Mouse (Mus musculus): ENCODE measurements around the gene Col8a1.

Col8a1 gene

GRCm38 (mm10) chr16:57754526-57755125 is at the start of gene Col8a1:
Col8a1 (minus strand) TSS chr16:57754737.
- DNase-seq (ENCODE audit: low spot score) = no peak

DNA sequence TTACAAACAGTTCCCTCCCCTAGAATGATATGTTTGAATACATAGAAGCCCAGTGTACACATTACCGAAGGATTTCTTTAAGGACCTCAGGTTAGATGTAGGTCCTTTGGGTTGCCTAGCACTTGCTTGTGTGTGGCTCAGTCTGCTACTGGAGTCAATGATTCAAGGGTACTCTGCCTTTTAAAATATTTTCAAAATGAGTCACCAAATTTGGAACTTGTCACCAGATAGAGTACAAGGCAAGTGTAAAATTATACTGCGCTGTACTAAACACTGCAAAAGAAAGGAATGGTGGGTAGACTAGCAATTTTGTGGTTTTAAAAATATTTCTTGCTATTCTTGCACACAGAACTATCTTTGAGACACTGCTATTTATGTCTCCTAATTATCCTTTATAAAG is 47.3 kb upstream of the Col8a1 start:
- no peak for DNase-seq (ENCODE audit: low spot score)

DNA sequence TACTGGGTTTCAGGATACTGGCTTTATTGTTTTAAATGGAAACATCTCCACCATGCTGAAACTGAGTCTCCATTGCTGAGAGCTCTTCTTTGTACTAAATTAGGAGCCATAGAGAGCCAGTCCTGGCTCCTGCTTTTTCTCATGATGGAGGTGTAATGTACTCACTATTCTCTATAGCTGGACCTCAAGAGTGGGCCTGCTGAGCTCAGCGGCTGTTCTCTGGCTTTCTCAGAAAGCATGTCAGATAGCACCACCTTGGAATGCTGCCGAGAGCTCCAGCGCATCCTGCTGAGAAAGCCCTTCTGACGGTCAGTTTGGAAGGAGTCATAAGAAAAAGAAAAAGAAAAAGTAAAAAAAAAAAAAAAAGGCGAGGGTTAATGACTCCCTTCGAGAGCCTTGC is 41.8 kb upstream of the Col8a1 start:
- no peak for DNase-seq (ENCODE audit: low spot score)

DNA sequence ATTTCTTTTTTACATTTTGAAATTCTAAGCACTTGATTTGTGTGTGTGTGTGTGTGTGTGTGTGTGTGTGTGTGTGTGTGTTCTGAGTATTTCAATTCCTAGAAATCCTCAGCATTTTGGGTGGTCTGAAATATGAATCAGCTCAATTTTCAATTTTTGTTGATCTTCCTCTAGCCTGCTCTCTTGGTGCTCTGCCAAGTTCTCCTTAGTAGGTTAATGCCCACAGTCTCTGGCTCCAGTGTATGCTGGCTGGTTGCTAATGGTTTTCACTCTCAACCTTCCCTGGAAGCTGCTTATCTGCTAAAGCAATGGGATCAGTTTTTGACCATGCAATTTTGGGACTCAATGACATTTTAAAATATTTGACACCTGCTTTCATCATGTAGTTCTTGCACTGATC is 24.5 kb upstream of the Col8a1 start:
- no peak for DNase-seq (ENCODE audit: low spot score)

GRCm38 (mm10) chr16:57765615-57766014 is 11.1 kb upstream of the Col8a1 start:
- DNase-seq (ENCODE audit: low spot score) = no peak

DNA sequence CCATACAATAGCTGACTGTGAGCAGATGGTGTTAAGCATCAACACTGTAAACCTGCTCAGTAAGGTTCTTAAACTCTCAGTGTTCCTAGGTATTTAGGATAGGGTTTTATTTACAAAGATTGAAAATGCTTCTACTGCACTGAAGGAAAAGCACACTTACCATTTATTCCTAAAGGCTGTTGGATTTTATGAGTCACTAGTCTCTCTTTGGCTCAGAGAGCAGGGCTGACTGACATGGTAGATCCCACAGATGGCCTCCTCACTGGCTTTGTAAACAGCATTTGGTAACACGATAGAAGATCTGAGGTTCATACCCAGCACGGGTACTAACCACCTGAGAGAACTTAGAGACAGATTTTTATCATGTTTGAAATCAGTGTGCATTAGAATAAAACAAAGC is 5.3 kb upstream of the Col8a1 start:
- no peak for DNase-seq (ENCODE audit: low spot score)

DNA sequence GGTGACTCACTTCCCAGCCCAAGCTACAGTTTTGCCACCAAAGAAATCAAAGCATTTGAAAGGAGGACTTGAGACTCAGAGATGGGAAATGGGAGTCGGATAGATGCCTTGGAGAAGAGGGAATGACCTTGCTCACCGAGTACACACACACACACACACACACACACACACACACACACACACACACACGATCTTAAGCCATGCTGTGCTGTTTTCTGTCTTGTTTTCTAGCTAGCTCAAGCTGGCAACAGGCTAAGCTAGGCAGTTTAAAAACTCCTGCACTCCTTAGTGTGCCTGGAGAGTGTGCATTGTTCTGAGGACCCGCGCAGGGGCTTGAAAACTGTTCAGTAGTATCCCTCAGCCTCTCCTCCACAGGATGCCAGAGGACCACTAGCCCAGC is 1.2 kb upstream of the Col8a1 start:
- no peak for DNase-seq (ENCODE audit: low spot score)

DNA sequence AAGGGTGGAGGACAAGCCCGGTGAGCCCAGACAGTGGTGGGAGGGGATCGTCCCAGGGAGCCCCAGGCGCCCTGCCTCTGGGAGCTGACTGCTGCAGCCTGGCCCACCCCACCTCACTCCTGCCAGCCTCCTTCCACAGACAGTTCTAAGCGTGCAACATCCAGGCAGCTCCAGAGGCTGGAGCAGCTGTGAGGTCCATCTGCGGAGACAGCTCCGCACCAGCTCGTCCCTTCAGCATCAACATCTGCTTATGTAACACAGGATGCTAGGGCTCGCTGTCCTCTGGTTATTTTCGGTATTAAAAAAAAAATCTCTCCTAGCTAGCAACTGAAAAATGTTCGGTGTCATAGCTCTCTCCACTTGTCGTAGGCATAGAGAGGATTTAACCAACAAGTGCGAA is 704 bp upstream of the Col8a1 start:
- DNase-seq (ENCODE audit: low spot score) = peak; percentile 39

DNA sequence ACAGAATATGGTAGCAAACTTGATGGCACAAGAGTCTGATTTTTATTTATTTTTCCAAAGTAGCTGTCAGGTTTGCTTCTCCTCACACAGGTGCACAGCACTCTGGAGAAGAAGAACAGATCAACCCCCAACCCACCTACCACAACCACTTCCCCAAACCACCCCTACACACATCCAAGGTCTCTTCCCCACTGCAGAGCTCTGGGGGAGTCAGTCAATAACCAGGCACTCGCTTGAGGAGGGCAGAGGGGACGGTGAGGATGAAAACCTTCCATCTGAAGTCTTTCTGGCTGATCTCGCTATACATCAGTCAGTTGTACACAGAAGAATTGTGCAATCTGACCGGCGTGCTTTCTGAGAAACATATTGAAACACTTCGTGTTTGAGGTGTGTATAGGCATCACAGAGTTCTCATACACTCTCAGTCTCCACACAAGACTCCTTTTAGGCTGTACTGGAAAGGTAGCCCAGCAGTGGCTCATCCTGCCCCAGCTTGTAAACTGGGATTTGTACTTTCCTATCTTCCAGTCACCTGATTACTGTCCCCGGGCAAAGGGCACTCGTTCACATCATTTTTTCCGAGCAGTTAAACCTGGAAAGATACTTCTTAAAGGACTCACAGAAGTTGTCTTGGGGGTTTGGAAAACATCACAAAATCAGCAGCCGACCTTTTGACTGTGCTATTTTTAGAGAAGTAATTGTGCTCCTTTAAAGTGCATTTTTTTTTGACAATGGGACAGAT is 827 bp downstream of the Col8a1 start:
- DNase-seq (ENCODE audit: low spot score) = no peak

- no peak for DNase-seq (ENCODE audit: low spot score)
These were observed 4.0 kb downstream of the Col8a1 start for GRCm38 (mm10) chr16:57750549-57750948.

- no peak for DNase-seq (ENCODE audit: low spot score)
These were observed 6.4 kb downstream of the Col8a1 start for GRCm38 (mm10) chr16:57748093-57748492.

- no peak for DNase-seq (ENCODE audit: low spot score)
These were observed 7.0 kb downstream of the Col8a1 start for GRCm38 (mm10) chr16:57747357-57748056.

DNA sequence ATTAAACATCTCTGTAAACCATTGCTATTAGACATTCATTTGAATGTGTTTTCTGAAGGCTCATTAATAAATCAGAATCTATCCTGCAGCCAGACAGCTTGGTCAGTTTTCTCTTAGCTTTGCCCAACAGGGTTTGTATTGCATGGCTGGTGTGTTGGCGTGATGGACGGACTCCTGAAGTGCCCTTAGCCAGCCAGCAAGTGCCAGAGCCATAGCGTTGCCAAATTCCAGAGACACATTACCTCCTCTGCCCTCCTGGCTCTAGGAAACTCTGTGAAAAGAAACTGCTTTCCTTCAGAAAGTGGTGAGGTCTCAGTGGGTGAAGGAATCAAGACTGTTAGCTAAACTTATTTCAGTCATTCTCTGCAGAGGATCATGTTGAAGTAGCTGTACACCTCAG is 14.4 kb downstream of the Col8a1 start:
- DNase-seq (ENCODE audit: low spot score) = no peak

DNA sequence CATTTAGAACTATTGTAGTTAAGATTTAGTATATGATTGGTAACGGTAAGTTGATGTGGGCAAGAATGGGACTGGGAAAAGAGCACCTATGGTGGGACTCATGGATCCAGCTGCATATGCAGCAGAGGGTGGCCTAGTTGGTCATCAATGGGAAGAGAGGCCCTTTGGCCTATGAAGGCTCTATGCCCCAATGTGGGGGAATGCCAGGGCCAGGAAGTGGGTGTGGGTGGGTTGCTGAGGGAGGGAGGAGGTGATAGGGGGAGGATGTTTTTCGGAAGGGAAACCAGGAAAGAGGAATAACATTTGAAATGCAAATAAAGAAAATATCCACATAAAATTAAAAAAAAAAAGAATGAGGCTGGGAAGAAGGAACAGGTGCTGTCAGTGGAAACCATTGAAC is 19.6 kb downstream of the Col8a1 start:
- DNase-seq (ENCODE audit: low spot score) = no peak

GRCm38 (mm10) chr16:57733545-57733944 is 21.0 kb downstream of the Col8a1 start:
- DNase-seq (ENCODE audit: low spot score) = no peak

DNA sequence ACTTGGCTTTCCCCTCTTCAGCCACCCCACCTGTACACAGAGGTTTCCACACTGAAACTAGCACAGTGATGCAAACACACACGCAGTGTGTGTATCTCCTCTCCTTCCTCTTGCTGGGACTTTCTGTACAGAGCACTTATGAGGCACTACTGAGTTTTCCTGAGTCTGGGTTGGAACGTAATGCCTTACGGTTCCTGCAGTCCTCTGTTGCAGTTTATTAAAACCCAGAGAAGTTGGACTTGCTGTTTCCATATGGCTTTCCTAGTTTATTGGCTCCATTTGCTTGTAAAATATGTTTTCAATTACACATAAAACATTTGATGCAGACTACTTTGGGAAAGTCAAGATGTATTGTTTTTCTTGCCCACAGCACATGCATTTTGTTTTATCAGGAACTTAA is 21.4 kb downstream of the Col8a1 start:
- no peak for DNase-seq (ENCODE audit: low spot score)

GRCm38 (mm10) chr16:57724978-57725377 is 29.6 kb downstream of the Col8a1 start:
- no peak for DNase-seq (ENCODE audit: low spot score)

GRCm38 (mm10) chr16:57718982-57719381 is 35.6 kb downstream of the Col8a1 start:
- DNase-seq (ENCODE audit: low spot score) = no peak

- no peak for DNase-seq (ENCODE audit: low spot score)
These were observed 55.8 kb downstream of the Col8a1 start for GRCm38 (mm10) chr16:57698733-57699132.

DNA sequence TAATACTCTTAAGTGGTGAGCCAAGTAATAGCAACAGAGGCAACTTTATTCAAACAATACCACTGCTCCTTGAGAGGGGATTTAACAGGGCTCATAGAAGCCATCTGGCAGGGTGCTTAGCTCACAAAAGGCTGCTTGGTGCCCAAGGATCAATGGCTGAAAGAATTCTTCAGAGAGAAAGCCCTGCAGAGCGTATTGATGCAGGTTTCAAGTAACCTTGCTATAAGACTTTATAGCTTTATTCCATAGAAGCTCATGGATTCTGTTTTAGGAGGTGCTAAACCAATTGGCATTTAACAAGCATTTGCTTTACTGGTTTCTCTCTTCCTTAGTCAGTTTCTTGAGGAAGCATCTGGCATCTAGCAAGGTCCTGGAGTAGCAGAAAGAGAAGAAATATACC is 59.8 kb downstream of the Col8a1 start:
- no peak for DNase-seq (ENCODE audit: low spot score)

DNA sequence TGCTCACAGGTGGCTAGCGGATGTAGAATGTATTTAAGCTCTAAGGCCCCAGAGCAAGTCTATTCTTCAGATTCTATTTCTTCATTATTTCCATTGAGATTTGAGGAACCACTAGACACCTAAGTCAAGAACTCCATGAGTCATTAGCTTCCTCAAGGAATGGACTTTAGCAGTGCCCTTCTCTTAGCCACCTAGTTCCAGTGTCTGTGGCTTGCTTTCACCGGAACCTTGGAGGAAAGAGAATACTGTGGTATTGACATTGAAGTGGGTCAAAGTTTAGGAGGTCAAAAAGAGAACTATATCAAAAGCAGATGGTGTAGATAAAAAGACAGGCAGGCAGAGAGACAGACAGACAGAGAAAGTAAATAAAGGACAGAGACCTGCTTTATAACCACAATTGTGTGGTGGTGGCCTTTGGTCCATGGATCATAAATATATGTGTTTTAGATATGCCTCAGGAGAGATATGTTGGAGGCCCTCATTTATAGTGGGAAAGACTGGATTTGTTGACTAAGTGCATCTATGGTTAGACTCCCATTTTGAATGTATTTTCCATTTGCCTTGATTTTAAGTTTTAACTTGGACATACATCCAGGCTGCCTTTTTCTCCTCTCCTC is 60.5 kb downstream of the Col8a1 start:
- DNase-seq (ENCODE audit: low spot score) = no peak

DNA sequence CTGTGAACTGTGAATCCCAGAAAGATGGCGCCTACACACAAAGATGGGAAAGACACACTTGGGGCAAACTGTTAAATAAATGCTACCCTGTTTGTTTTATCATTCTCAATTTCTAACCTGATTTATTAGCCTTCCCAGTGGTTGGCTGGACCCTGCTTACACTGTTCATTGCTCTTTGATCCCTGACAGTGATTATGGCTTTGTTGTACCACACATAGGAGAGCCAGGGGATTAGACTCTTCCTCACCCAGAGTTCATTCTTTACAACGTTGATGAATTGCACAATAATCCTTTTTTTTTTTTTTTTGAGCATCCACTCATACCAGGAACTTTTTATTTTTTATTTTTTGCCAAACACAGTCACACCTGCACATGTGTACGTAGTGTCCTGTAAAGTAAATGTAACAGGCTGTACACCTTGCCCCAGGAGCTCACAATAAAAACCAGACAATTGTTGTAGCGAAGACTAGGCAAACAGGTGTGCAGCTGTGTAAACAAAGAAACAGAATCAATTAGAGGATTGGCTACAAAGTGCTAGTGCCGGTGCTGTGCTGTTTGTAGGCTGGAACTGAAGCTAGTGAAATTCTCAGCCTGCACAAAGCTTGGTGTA is 68.6 kb downstream of the Col8a1 start:
- no peak for DNase-seq (ENCODE audit: low spot score)

DNA sequence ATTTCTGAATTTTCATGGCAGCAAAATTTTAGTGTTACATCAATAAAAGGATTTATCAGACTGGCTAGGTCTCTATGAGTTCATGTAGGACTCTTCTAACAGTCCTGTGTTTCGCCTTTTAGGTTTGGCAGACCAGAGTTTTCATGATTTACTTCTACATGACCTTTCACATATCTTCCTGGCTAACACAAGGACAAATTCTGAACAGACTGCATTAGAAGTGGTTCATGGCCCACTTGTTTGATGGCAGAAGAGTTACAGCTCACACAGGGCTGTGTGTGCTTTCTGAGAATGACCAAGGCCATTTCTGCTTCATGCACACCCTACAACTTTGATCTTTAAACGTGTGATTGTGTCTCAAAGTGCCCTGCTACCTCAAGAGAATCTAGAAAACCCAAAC is 82.3 kb downstream of the Col8a1 start:
- DNase-seq (ENCODE audit: low spot score) = no peak

Measured in embryo, embryonic 10 days (tissue).